Mouse (Mus musculus) Muller cell, postnatal 12 days (primary cell): ENCODE data around the gene Atp6v1g2.

Source experiments
- DNase-seq: peaks from one replicate; pipeline ENCODE4 v3.0.0-alpha.2; 2015; ENCODE audit errors: inconsistent ontology term

The Atp6v1g2 gene

DNA sequence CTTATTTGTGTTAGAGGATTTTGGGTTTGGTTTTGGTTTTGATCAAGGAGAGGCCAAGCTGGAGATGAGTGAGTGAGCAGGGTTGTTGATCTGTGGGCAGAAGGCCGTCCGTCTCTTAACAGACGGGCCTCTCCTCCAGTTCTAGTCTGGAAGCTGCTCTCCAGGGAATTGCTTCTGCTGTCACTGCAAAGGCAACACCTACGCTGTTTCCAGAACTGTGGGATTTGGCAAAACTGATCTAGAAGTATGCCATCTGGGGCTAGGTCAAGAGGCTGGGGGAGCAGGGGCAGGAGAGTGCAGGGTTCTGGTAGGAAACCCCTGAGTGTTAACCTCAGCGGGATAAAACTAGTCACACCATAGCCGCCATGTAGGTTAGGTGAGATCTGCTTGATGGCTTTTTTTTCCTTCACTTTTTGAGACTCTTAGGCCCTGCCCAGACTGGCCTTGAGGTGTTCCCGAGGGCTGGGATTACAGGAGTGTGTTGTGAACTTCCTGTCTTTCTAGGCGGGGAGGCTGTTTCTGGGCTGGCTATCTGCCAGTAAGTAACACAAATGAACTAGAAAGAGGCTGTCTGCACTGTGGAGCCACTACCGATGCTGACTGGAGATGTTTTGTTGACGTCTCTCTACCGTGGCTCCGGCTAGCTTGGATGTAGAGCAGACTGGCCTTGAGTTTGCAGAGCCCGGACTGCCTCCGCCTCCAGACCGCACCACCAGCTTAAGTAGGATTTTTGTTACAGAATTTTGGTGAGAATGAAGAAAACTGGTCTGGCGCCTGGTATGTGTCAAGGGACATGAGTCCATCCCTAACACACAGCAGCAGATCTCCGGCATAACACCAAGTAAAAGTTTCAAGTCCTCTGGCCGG lies at the start of gene Atp6v1g2:
Gene Atp6v1g2, plus strand, starts transcription at position 547 of the 867 bp plus-strand sequence.
- DNase-seq = no peak

DNA sequence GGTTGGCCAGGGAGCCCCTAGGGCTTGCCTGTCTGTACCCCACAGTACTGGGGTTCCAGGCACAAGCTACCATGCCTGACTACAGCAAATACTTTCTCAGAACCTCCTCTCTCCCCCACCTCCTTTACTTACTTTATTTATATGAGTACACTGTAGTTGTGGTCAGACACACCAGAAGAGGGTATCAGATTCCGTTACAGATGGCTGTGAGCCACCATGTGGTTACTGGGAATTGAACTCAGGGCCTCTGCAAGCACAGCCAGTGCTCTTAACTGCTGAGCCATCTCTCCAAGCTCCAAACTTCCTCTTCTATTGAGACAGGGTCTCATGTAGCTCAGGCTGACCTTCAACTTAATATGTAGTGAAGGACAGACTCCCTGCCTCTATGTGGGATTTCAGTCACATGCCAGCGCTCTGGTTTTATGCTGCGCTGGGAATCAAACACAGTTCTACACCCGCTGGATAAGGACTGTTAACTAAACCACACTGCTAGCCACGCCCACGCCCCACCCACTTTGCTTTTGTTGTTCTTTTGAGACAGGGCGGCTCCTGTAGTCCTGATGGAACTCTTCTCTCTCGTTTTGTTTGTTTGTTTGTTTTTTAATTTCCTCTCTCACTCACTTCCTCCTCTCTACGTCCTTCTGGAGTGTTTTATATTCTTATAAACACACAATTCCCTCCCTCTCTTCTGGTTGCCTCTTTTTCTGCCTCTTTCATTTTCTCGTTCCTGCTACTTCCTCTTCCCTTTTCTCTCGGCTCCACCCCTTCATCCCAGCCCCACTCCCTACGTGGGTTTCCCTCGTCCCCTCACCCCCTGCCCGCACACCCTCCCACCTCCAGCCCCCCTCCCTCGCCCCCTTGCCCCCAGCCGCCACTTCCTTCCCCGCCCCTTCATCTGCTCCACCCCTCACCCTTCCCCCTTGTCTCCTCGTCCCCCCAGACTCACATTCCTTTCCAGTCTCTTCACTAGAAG lies 47.5 kb upstream of the Atp6v1g2 start:
- DNase-seq = peak; percentile 84

DNA sequence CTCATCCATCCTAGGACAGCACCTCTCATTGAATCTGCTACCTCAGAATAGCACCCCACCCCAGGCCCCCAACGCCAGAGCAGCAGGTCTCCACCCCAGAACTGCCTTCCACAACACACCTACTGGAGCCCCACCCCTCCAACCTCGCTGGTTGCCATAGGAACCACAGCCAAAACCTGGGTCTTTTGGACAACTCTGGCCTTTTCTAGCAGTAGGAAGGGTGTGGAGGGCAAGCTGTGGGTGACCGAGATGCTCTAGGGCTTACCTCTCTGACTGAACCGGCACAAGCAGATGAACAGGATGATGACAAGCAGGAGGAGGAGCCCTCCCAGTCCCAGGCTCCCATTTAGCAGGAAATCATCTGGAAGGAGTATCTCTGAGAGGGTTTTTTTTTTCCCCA lies 46.8 kb upstream of the Atp6v1g2 start:
- peak; percentile 51 for DNase-seq

DNA sequence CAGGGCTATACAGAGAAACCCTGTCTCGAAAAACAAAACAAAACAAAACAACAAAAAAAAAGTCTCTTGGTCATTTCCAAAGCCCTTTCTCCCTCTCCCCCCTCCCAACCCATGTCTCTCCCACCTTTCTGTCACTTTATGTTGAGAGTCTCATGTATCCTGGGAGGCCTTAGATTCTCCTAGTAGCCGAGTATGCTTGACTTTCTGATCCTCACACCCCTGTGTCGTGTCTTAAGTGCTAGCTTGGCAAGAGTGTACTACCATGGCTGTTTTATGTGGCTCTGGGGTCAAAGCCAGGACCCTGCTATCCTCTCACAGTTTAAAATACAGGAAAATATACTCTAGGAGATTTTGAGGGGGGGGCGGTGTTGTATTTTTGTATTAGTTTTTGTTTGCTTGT lies 46.1 kb upstream of the Atp6v1g2 start:
- DNase-seq = no peak

DNA sequence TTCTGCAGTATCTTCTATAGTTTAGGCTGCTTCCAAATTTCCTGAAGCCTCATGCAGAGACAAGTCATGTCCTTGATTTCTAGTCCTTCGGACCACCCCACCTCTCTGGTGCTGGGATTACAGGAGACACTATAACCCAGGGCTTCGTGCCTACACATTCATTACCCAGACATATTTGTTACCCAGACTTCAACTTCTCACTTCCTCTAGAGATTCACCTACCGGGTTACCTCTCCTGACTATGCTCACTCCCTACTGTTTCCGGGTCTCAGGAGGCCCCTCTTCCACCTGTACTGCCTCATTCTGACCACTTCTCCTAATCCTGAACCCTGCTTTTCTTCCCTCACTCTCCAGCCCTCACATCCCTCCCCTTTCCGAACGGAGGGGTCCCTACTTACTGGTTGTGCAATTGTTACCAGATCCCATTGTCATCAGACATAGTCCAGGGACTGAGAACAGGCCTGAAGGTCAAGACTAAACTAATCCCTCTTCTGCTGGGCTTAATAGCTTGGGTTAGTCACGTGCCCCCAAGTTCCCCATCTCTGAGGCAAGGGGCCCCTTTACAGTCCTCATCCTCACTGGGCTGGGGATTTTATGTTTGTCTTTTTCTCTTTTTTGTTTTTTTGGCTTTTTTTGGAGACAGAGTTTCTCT lies 45.4 kb upstream of the Atp6v1g2 start, which contains the start of gene Lst1:
Gene Lst1, minus strand, starts transcription at position 481 of the 652 bp plus-strand sequence.
- no peak for DNase-seq

DNA sequence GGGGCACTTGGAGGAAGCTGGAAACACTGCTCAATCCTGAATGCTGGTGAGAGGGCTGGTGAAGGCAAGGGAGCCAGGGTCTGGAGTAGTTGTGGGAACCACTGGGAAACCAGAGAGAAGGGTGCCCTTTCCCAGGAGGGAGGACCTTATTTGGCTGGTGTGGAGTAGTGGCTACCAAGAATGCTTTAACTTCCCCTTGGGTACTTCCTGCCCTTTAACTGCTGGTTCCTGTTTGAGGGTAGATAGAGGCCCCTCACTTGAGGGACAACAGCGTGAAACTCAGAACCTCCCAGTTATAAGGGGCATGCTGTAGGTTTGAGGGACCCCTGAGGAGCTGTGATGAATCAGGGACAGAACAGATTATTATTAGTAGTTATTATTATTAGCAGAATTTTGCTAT lies 44.3 kb upstream of the Atp6v1g2 start:
- DNase-seq = no peak

DNA sequence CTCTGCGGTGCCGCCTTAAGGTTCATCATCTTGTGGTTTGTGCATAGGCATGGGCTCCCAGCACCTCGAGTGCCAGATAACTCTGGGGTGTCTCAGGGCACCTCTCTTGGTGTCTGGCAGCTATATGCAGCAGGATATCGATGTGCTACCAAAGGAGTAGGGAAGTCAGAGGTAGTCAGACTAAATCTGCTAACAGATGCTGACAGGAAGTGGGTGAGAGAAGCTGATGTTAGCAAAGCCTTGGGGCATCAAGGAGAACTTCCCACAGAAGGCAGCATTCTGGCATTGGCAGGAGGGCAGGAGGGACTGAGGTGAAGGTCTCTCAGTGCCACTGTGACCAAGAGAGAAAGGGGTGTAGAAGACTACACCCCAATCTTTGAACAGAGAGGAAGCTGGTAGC lies 43.4 kb upstream of the Atp6v1g2 start:
- DNase-seq = no peak

DNA sequence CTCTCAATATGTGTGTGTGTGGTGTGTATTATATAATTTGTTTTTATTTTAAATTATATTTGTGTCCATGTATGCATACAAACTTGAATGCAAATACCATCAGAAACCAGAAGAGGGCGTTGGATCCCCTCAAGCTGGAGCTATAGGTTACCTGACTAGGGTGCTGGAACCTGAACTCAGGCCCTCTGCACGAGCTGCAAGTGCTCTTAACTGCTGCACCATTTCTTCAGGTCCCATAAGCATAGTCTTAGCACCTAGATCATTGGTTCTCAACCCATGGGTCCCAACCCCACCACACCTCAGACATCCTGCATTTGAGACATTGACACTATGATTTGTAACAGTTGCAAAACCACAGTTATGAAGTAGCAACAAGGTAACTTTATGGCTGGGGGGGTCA lies 41.7 kb upstream of the Atp6v1g2 start:
- DNase-seq = no peak

DNA sequence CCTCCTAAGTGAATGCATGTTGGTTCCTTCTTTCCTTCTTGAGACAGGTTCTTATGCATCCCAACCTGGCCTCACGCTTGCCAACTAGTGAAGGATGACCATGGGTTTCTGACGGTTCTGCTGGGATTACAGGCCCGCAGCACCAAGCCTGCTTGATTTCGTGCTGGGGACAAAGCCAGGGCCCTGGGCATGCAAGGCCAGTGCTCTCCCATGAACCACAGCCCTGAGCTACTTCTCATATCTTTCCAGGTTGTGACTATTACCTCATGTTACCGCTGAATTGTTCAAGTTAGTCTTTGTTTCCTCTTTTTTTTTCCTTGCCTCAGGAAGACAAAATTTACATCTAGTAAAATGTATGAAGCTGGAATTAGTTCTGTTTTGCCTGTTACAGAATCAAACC lies 40.5 kb upstream of the Atp6v1g2 start:
- DNase-seq = no peak

DNA sequence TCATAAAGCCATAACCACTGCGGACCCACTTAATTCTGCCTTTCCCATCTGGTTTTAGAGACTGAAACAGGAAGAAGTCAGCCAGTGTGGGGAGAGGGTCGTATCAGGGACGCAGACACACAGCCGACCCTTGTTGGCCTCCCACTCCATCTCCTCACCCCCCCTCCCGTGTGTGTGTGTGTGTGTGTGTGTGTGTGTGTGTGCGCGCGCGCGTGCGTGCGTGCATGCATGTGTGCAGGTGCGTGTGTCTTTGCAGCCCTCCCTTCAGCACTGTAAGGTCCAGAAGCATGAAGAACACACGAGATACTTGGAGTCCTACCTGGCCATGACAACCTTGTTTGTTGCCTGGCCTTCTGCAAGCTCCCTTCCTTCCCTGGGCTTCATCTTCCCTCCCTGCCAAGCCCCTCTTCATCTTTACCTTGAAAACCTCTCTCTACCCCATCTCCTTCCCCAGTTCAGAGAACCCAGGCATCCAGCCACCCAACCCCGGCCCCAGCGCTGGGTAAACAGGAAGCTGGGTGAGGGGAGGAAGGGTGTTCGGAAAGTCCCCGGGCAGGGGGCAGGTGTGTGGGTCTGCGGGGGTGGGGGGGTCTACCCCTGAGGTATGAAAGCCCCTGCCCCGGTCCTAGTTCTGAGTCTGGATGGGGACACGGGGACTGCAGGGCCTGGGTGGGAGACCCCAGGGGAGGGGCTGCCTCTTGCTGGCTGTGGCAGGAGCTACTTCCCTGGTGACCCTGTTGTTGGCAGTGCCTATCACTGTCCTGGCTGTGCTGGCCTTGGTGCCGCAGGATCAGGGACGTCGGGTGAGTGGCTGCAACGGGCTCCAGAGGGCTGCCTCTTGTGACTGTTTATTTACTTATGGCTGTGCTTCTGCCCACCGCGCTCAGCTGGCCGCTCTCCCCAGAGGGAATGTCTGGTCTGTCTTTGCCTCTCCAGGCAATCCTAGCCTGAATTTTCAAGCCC lies 39.3 kb upstream of the Atp6v1g2 start, which contains the start of gene Ltb:
Gene Ltb, plus strand, starts transcription at position 559 of the 963 bp plus-strand sequence.
- DNase-seq = no peak

DNA sequence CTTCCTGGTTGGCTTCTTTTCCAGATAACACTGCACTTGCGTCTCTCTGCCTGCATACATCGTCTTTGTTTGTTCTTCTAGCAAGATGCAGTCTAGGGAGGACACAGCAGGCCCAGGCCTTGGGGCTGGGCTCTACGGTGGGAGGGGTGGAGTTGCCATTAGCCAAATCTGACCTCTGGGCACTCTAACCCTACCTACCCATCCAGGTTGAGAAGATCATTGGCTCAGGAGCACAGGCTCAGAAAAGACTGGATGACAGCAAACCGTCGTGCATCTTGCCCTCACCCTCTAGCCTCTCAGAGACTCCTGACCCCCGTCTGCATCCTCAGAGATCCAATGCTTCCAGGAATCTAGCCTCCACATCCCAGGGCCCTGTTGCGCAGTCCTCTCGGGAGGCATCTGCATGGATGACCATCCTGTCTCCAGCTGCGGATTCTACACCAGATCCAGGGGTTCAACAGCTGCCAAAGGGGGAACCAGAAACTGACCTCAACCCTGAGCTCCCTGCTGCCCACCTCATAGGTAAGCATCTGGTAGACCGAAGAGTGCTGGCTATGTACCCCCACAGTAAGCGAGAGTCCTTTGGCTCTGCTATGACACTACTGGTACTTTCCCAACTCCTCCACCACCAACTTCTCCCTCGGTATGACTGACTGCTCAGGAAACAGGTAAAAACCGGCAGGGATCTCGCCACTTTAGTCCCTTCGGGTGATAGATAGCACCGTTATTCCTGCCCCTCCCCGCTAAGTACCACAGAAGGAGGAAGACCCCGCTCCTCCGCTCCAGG lies 38.4 kb upstream of the Atp6v1g2 start:
- DNase-seq = no peak

DNA sequence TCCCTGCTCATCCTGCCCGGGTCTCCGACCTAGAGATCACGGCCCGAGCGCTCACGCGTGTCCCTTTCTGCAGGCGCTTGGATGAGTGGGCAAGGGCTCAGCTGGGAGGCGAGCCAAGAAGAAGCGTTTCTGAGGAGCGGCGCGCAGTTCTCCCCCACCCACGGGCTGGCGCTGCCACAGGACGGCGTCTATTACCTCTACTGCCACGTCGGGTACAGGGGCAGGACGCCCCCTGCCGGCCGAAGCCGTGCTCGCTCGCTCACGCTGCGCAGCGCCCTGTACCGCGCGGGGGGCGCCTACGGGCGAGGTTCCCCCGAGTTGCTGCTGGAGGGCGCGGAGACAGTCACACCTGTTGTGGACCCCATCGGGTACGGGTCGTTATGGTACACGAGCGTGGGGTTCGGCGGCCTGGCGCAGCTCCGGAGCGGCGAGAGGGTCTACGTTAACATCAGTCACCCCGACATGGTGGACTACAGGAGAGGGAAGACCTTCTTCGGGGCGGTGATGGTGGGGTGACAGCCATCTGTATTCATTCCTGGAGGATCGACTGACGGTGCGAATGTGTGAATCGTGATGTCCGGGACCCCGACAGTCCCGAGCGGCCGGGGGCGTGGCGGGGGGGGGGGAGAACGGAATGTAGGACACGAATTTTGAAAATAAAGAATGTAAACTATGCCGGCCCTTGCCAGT lies 37.7 kb upstream of the Atp6v1g2 start:
- DNase-seq = peak; percentile 82

DNA sequence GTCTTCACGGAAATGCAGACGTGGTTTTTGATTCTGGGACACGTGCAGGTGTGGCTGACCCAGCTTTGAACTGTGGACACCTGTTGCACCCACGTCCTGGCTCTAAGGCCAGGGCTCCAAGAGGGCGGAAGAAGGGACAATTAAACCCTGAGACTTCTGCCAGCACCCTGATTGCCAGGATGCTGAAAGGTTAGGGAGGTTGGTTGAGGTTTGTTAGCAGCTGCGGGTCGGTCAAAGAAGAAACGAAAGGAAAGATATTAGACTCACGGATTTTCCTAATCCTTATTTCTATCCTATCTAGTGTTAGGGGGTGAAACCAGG lies 37.2 kb upstream of the Atp6v1g2 start:
- DNase-seq = no peak

DNA sequence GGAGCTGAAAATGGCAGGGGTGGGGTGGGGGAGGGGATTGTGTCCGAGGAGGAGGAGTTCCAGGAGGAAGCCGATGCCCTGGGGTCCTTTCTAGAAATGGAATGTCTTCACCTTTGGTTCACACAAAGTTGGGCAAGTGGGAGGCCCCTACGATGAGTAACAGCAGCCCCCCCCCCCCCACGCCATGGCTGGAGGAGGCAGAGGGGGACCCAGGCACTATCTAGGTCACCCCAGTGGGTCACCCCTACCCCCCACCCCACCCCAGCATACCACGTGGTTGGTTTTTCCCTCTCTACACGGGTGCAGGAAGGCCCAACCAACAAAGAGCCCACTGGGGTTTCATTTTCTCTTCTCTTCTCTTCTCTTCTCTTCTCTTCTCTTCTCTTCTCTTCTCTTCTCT lies 36.3 kb upstream of the Atp6v1g2 start:
- no peak for DNase-seq

DNA sequence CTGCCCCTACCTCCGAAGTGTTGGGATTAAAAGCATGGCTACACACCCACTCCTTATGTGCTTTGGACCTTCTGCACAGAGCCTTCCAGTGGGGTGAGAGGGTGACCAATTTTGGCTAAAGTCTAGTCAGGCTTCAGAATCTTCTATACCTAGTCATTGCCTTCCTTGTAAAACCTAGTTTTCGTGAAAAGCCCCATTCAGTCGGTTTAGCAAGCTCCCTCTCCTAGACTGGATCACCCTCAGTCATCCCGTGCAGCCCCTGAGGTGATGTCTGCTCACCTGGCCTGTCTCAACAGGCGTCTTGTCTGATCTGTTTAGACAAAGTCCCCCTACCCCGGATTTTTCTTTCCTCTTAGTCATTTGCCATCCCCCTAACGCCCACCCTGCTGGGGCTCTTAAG lies 35.4 kb upstream of the Atp6v1g2 start:
- DNase-seq = no peak

DNA sequence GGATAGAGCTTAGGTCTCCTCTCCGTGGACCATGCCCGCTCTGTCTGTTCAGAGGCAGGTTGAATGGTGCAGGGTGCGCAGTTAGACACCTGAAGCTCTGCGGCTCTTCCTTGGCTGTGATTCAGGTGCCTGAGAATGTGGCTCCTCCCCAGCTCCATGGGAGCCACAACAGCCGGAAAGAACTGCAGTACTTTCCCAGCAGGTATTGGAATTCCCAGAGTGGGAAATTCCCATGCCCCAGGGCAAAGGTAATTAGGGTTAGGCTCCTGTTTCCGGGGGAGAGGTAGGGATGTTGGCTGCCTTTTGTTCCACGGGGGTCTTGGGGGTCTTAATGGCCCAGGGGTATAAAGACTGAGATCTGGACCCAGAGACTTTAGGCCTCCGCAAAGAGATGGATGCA lies 34.5 kb upstream of the Atp6v1g2 start:
- no peak for DNase-seq

DNA sequence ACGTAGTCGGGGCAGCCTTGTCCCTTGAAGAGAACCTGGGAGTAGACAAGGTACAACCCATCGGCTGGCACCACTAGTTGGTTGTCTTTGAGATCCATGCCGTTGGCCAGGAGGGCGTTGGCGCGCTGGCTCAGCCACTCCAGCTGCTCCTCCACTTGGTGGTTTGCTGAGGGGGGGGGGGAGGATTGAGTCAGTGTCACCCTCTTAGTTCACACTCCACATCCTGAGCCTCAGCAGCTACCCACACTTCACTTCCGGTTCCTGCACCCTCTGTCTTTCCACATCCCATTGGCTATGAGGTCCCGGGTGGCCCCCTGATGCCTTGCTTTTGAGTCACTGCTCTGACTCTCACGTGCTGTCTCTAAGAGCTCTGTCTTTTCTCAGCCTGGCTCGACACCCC lies 33.1 kb upstream of the Atp6v1g2 start:
- DNase-seq = no peak

DNA sequence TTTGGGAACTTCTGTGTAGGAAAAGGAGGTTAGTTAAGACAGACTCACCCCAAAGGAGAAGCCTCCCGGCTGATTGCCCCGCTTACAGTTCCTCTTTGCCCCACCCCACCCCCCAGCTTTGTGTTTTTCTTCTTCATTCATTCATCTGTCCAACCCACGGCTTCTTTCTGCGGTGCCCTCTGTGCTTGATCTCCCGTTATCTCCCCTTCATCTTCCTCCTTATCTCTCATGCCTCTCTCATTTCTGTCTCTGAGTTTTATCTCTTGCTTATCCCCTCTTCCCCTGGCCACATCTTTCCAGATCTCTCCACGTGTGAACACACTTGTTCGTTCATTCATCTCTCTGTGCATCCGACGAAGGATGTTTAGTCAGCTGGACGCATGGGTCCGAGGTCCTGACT lies 32.3 kb upstream of the Atp6v1g2 start:
- DNase-seq = no peak

DNA sequence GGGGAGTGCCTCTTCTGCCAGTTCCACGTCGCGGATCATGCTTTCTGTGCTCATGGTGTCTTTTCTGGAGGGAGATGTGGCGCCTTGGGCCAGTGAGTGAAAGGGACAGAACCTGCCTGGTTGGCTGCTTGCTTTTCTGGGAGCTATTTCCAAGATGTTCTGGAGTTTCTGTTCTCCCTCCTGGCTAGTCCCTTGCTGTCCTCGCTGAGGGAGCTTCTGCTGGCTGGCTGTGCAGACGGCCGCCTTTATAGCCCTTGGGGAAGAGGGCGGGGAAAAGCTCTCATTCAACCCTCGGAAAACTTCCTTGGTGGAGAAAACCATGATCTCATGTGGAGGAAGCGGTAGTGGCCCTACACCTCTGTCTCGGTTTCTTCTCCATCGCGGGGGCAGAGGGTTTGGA lies 31.7 kb upstream of the Atp6v1g2 start, which contains the start of gene Tnf:
Gene Tnf, minus strand, starts transcription at position 221 of the 400 bp plus-strand sequence.
- no peak for DNase-seq
